Mouse (Mus musculus): ENCODE data around the gene Kctd3. TPM values are rescaled to one million over a fixed set of nuclear protein-coding genes. Genes with fewer than 3 reads are reported as not detected.
"Not testable (repeated sequence)": the region's sequence is repeated elsewhere in the genome, so short reads cannot be mapped to it uniquely, and the experiment has no call there.

Kctd3 gene
- total and polyA plus RNA-seq, 2 experiments = 10.6 to 13.8 TPM

GRCm38 (mm10) chr1:189041261-189041660 is 33.6 kb upstream of the Kctd3 start:
- no peak overlapping the region for H3K4me3 ChIP-seq (ENCODE audit: insufficient read depth, low read depth, low read length)
- no peaks in the 10 kb centered on the region for H3K27me3 ChIP-seq (ENCODE audit: control insufficient read depth, insufficient read depth, low read length)
- no peaks in the 10 kb centered on the region for H3K36me3 ChIP-seq (ENCODE audit: control insufficient read depth, insufficient read depth, low read length)
- H3K79me2 ChIP-seq (ENCODE audit: control insufficient read depth, insufficient read depth, low read length) = no peaks in the 10 kb centered on the region
- H3K4me1 ChIP-seq (ENCODE audit: control insufficient read depth, insufficient read depth, low read length) = no peaks in the 10 kb centered on the region
- 71% methylated on average over 12 of the region's 12 CpGs for WGBS
- no peak for TF ChIP-seq POLR2A (IDR thresholded peaks at IDR 0.05; ENCODE audit: extremely low read depth, insufficient read depth, low read length)
- no peak for TF ChIP-seq CTCF (IDR thresholded peaks at IDR 0.05; ENCODE audit: low read depth, low read length)
- H3K27ac ChIP-seq (replicated peaks; ENCODE audit: insufficient read depth, low read depth, low read length) = no peak overlapping the region
- H3K9ac ChIP-seq (ENCODE audit: low read depth, low read length) = no peak overlapping the region
- DNase-seq (ENCODE audit: extremely low read depth, low read depth, low spot score) = no peak

DNA sequence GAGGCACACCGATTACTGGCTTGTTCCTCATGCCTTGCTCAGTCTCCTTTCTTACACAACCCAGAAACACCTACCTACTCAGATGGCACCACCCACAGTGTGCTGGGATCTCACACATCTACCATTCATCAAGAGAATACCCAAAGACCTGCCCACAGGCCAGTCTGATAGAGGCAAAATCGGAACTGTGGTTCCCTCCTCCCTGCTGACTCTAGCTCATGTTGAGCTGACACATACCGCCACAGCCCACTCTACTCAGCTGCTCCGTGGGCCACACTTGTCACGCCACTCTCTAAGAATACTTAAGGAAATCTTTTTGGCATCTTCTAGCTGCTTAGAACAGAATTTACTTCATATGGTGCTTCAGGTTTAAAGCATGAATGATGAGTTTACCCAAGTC is 31.7 kb upstream of the Kctd3 start:
- Histone ChIP-seq H3K4me1 (ENCODE audit: control insufficient read depth, insufficient read depth, low read length) (no peaks in the 10 kb centered on the region), H3K9ac (ENCODE audit: low read depth, low read length) (no peak overlapping the region), H3K79me2 (ENCODE audit: control insufficient read depth, insufficient read depth, low read length) (no peaks in the 10 kb centered on the region), H3K36me3 (ENCODE audit: control insufficient read depth, insufficient read depth, low read length) (no peaks in the 10 kb centered on the region), H3K4me3 (ENCODE audit: insufficient read depth, low read depth, low read length) (no peak overlapping the region), H3K27ac (replicated peaks; ENCODE audit: insufficient read depth, low read depth, low read length) (no peak overlapping the region), H3K27me3 (ENCODE audit: control insufficient read depth, insufficient read depth, low read length) (no peaks in the 10 kb centered on the region)
- DNase-seq (ENCODE audit: extremely low read depth, low read depth, low spot score) = no peak
- WGBS = 94% methylated on average over 5 of the region's 5 CpGs
- TF ChIP-seq CTCF (IDR thresholded peaks at IDR 0.05; ENCODE audit: low read depth, low read length) (no peak), POLR2A (IDR thresholded peaks at IDR 0.05; ENCODE audit: extremely low read depth, insufficient read depth, low read length) (no peak)

- not testable (repeated sequence) for H3K9ac ChIP-seq (ENCODE audit: low read depth, low read length); DNase-seq (ENCODE audit: extremely low read depth, low read depth, low spot score); H3K27ac ChIP-seq (replicated peaks; ENCODE audit: insufficient read depth, low read depth, low read length); H3K4me1 ChIP-seq (ENCODE audit: control insufficient read depth, insufficient read depth, low read length); H3K27me3 ChIP-seq (ENCODE audit: control insufficient read depth, insufficient read depth, low read length); H3K36me3 ChIP-seq (ENCODE audit: control insufficient read depth, insufficient read depth, low read length); H3K79me2 ChIP-seq (ENCODE audit: control insufficient read depth, insufficient read depth, low read length); H3K4me3 ChIP-seq (ENCODE audit: insufficient read depth, low read depth, low read length)
- 89% methylated on average over 2 of the region's 2 CpGs for WGBS
These were observed 25.2 kb upstream of the Kctd3 start for GRCm38 (mm10) chr1:189032817-189033216.

- Histone ChIP-seq H3K27ac (replicated peaks; ENCODE audit: insufficient read depth, low read depth, low read length) (no peak overlapping the region), H3K27me3 (ENCODE audit: control insufficient read depth, insufficient read depth, low read length) (no peaks in the 10 kb centered on the region), H3K4me3 (ENCODE audit: insufficient read depth, low read depth, low read length) (no peak overlapping the region), H3K79me2 (ENCODE audit: control insufficient read depth, insufficient read depth, low read length) (no peaks in the 10 kb centered on the region), H3K36me3 (ENCODE audit: control insufficient read depth, insufficient read depth, low read length) (no peaks in the 10 kb centered on the region), H3K9ac (ENCODE audit: low read depth, low read length) (no peak overlapping the region), H3K4me1 (ENCODE audit: control insufficient read depth, insufficient read depth, low read length) (no peaks in the 10 kb centered on the region)
- TF ChIP-seq CTCF (IDR thresholded peaks at IDR 0.05; ENCODE audit: low read depth, low read length) (no peak), POLR2A (IDR thresholded peaks at IDR 0.05; ENCODE audit: extremely low read depth, insufficient read depth, low read length) (no peak)
- no peak for DNase-seq (ENCODE audit: extremely low read depth, low read depth, low spot score)
- 84% methylated on average over 7 of the region's 7 CpGs for WGBS
These were observed 23.3 kb upstream of the Kctd3 start for GRCm38 (mm10) chr1:189030975-189031374.

GRCm38 (mm10) chr1:189028267-189028666 is 20.6 kb upstream of the Kctd3 start:
- Histone ChIP-seq H3K27ac (replicated peaks; ENCODE audit: insufficient read depth, low read depth, low read length) (no peak overlapping the region), H3K36me3 (ENCODE audit: control insufficient read depth, insufficient read depth, low read length) (no peaks in the 10 kb centered on the region), H3K4me3 (ENCODE audit: insufficient read depth, low read depth, low read length) (no peak overlapping the region), H3K79me2 (ENCODE audit: control insufficient read depth, insufficient read depth, low read length) (no peaks in the 10 kb centered on the region), H3K27me3 (ENCODE audit: control insufficient read depth, insufficient read depth, low read length) (no peaks in the 10 kb centered on the region), H3K9ac (ENCODE audit: low read depth, low read length) (no peak overlapping the region), H3K4me1 (ENCODE audit: control insufficient read depth, insufficient read depth, low read length) (no peaks in the 10 kb centered on the region)
- no peak for DNase-seq (ENCODE audit: extremely low read depth, low read depth, low spot score)
- WGBS = 61% methylated on average over 1 of the region's 1 CpGs
- TF ChIP-seq CTCF (IDR thresholded peaks at IDR 0.05; ENCODE audit: low read depth, low read length) (0 out of 2 replicates have a peak, but pooled peaks have one; percentile 8), POLR2A (IDR thresholded peaks at IDR 0.05; ENCODE audit: extremely low read depth, insufficient read depth, low read length) (no peak)

- Histone ChIP-seq H3K4me3 (ENCODE audit: insufficient read depth, low read depth, low read length) (no peak overlapping the region), H3K4me1 (ENCODE audit: control insufficient read depth, insufficient read depth, low read length) (no peaks in the 10 kb centered on the region), H3K79me2 (ENCODE audit: control insufficient read depth, insufficient read depth, low read length) (no peaks in the 10 kb centered on the region), H3K9ac (ENCODE audit: low read depth, low read length) (no peak overlapping the region), H3K27ac (replicated peaks; ENCODE audit: insufficient read depth, low read depth, low read length) (no peak overlapping the region), H3K36me3 (ENCODE audit: control insufficient read depth, insufficient read depth, low read length) (no peaks in the 10 kb centered on the region), H3K27me3 (ENCODE audit: control insufficient read depth, insufficient read depth, low read length) (no peaks in the 10 kb centered on the region)
- TF ChIP-seq CTCF (IDR thresholded peaks at IDR 0.05; ENCODE audit: low read depth, low read length) = no peak
- DNase-seq (ENCODE audit: extremely low read depth, low read depth, low spot score) = no peak
- 55% methylated on average over 8 of the region's 8 CpGs for WGBS
These were observed 19.2 kb upstream of the Kctd3 start for GRCm38 (mm10) chr1:189026885-189027284.

Measured in liver, adult 2 months (tissue).